9 mouse cellular contexts compared by ENCODE assay signal in genomic region chr11:105567221-105567641, GRCm38 (mm10). TPM values are rescaled to one million over a fixed set of nuclear protein-coding genes. Genes with fewer than 3 reads are reported as not detected.
DNase-seq lines count a peak whose midpoint lies in the region; ATAC-seq and TF ChIP-seq lines count a peak whose summit lies in the region.
"Had no signal": no experiment of that assay in that cellular context is flagged by ENCODE, and none has a peak within 500 bp of the region (broad histone marks: within the 10 kb centered on the region; RNA-seq: fewer than 3 reads in every experiment).

No protein-coding gene starts in this region.

- no peak for TF ChIP-seq CTCF in forebrain, postnatal 0 days (IDR thresholded peaks at IDR 0.05; ENCODE audit: low read depth)

- no peak overlapping the region for H3K4me2 ChIP-seq in hindbrain, embryonic 15.5 days
- no peak overlapping the region for H3K4me2 ChIP-seq in hindbrain, embryonic 12.5 days (replicated peaks)
- no peak overlapping the region for H3K4me2 ChIP-seq in forebrain, postnatal 0 days (ENCODE audit: low read depth)
- no peak overlapping the region for H3K4me2 ChIP-seq in liver, embryonic 11.5 days
- H3K4me2 ChIP-seq: embryonic facial prominence, embryonic 13.5 days had no signal

- 59% methylated on average over 1 of the region's 1 CpGs for WGBS in hindbrain, embryonic 15.5 days
- WGBS in hindbrain, embryonic 12.5 days = 72% methylated on average over 1 of the region's 1 CpGs
- 34% methylated on average over 1 of the region's 1 CpGs for WGBS in forebrain, postnatal 0 days
- 72% methylated on average over 1 of the region's 1 CpGs for whole genome bisulfite sequencing in liver, embryonic 11.5 days

- no peak overlapping the region for H3K9ac ChIP-seq in hindbrain, embryonic 15.5 days
- no peak overlapping the region for H3K9ac ChIP-seq in hindbrain, embryonic 12.5 days
- no peak overlapping the region for H3K9ac ChIP-seq in forebrain, postnatal 0 days
- H3K9ac ChIP-seq in liver, embryonic 11.5 days (ENCODE audit: low read depth, low read length) = no peak overlapping the region
- H3K9ac ChIP-seq: embryonic facial prominence, embryonic 13.5 days had no signal

- H3K27me3 ChIP-seq in hindbrain, embryonic 15.5 days = no peaks in the 10 kb centered on the region
- H3K27me3 ChIP-seq in hindbrain, embryonic 12.5 days = no peaks in the 10 kb centered on the region
- H3K27me3 ChIP-seq in forebrain, postnatal 0 days (ENCODE audit: insufficient read depth, low read length) = no peaks in the 10 kb centered on the region
- H3K27me3 ChIP-seq in liver, embryonic 11.5 days (replicated peaks; ENCODE audit: control insufficient read depth, insufficient read depth, low read length) = no peaks in the 10 kb centered on the region
- H3K27me3 ChIP-seq: embryonic facial prominence, embryonic 13.5 days had no signal

- H3K27ac ChIP-seq in hindbrain, embryonic 15.5 days (replicated peaks) = peak overlapping the region; percentile 45
- no peak overlapping the region for H3K27ac ChIP-seq in hindbrain, embryonic 12.5 days
- H3K27ac ChIP-seq in forebrain, postnatal 0 days (ENCODE audit: low read depth, low read length) = no peak overlapping the region
- H3K27ac ChIP-seq in liver, embryonic 11.5 days (ENCODE audit: low read depth, low read length) = no peak overlapping the region
- H3K27ac ChIP-seq: embryonic facial prominence, embryonic 13.5 days had no signal

- H3K9me3 ChIP-seq in hindbrain, embryonic 15.5 days = no peaks in the 10 kb centered on the region
- no peaks in the 10 kb centered on the region for H3K9me3 ChIP-seq in hindbrain, embryonic 12.5 days (replicated peaks)
- H3K9me3 ChIP-seq in forebrain, postnatal 0 days (ENCODE audit: low read length) = no peaks in the 10 kb centered on the region
- H3K9me3 ChIP-seq in liver, embryonic 11.5 days (ENCODE audit: control insufficient read depth, low read length) = no peaks in the 10 kb centered on the region
- H3K9me3 ChIP-seq: embryonic facial prominence, embryonic 13.5 days had no signal

- DNase-seq in adrenal gland, postnatal 36 days = peak; percentile 24 to 28
- peak; percentile 54 for DNase-seq in forebrain, postnatal 0 days
- peak; percentile 55 for DNase-seq in lung, postnatal 10 days
- no peak for DNase-seq in liver, embryonic 11.5 days (ENCODE audit: low spot score)
- DNase-seq in spleen, adult 12 weeks (ENCODE audit: low spot score) = no peak
- DNase-seq: right cerebral cortex, adult 18-20 months had no signal

- ATAC-seq in hindbrain, embryonic 15.5 days (ENCODE audit: low FRiP score, low read depth) = peak; percentile 51; the same call in 1 of the 2 replicates
- no peak for ATAC-seq in hindbrain, embryonic 12.5 days (ENCODE audit: low FRiP score)
- ATAC-seq in forebrain, postnatal 0 days = peak; percentile 29; the same call in 1 of the 2 replicates
- no peak for ATAC-seq in liver, embryonic 11.5 days (replicated peaks; ENCODE audit: low FRiP score)

- no peaks in the 10 kb centered on the region for H3K36me3 ChIP-seq in hindbrain, embryonic 15.5 days
- no peaks in the 10 kb centered on the region for H3K36me3 ChIP-seq in hindbrain, embryonic 12.5 days
- no peaks in the 10 kb centered on the region for H3K36me3 ChIP-seq in forebrain, postnatal 0 days (ENCODE audit: insufficient read depth)
- no peaks in the 10 kb centered on the region for H3K36me3 ChIP-seq in liver, embryonic 11.5 days (ENCODE audit: control insufficient read depth, insufficient read depth, low read length)
- H3K36me3 ChIP-seq: embryonic facial prominence, embryonic 13.5 days had no signal

- peaks cover 6% of the 10 kb centered on the region; the same call in 1 of the 2 replicates for H3K4me1 ChIP-seq in hindbrain, embryonic 15.5 days (replicated peaks)
- no peaks in the 10 kb centered on the region for H3K4me1 ChIP-seq in hindbrain, embryonic 12.5 days
- H3K4me1 ChIP-seq in forebrain, postnatal 0 days (ENCODE audit: insufficient read depth) = no peaks in the 10 kb centered on the region
- H3K4me1 ChIP-seq in liver, embryonic 11.5 days (replicated peaks; ENCODE audit: control insufficient read depth, insufficient read depth, low read length) = no peaks in the 10 kb centered on the region
- H3K4me1 ChIP-seq: embryonic facial prominence, embryonic 13.5 days had no signal

- no peak overlapping the region for H3K4me3 ChIP-seq in hindbrain, embryonic 15.5 days
- no peak overlapping the region for H3K4me3 ChIP-seq in hindbrain, embryonic 12.5 days
- no peak overlapping the region for H3K4me3 ChIP-seq in forebrain, postnatal 0 days (ENCODE audit: low read depth, low read length)
- no peak overlapping the region for H3K4me3 ChIP-seq in liver, embryonic 11.5 days (ENCODE audit: low read depth, low read length)
- H3K4me3 ChIP-seq: embryonic facial prominence, embryonic 13.5 days had no signal

RNA-seq across cellular contexts. Expression of gene Tanc2, which starts 22.6 kb away (rescaled TPM):
- polyA plus RNA-seq in hindbrain, embryonic 15.5 days (2015; fragmentation: Nextera tagmentation; extraction: Ambion mirVana) = 39.3 and 50.8 TPM in 2 replicates
- polyA plus RNA-seq in hindbrain, embryonic 12.5 days (2016; fragmentation: Nextera tagmentation; extraction: Ambion mirVana) = 25.9 and 26.0 TPM in 2 replicates
- total RNA-seq in adrenal gland, postnatal 36 days (2021) = 10 to 100 TPM; 17.2 to 18.2 TPM
- 102 and 144 TPM in 2 replicates for total RNA-seq in forebrain, postnatal 0 days (2014; rRNA removed)
- polyA plus RNA-seq in forebrain, postnatal 0 days (2015; fragmentation: Nextera tagmentation; extraction: Ambion mirVana) = 16.2 and 35.3 TPM in 2 replicates
- polyA plus RNA-seq in liver, embryonic 11.5 days (2014; fragmentation: Nextera tagmentation; extraction: Ambion mirVana) = 6.3 and 6.9 TPM in 2 replicates

Comparison
In these comparisons a context has a peak if more than half of its experiments do, and no peak if none do; other contexts are left out.
1. ATAC-seq: peak in hindbrain, embryonic 15.5 days (single experiment) and forebrain, postnatal 0 days (single experiment); none in hindbrain, embryonic 12.5 days (single experiment) and liver, embryonic 11.5 days (single experiment).
2. DNase-seq: peak in adrenal gland, postnatal 36 days (2 of 2), forebrain, postnatal 0 days (single experiment) and lung, postnatal 10 days (single experiment); none in liver, embryonic 11.5 days (single experiment) and spleen, adult 12 weeks (single experiment).